Mouse (Mus musculus) erythroblast, adult 5-6 weeks (primary cell): ENCODE results near the gene Tmem192. TPM values are rescaled to one million over a fixed set of nuclear protein-coding genes. Genes with fewer than 3 reads are reported as not detected.

Experiments
- ATAC-seq: replicated peaks from 2 replicates; pipeline ENCODE4 v1.8.0; 2016; ENCODE audit warnings: moderate number of reproducible peaks, mild to moderate bottlenecking, moderate TSS enrichment, inconsistent platforms; ENCODE audit not compliant: poor library complexity, low FRiP score, severe bottlenecking
- total RNA-seq, 2 experiments: library from RNA; stranded (forward) in 1 of 2; stranded (reverse) in 1 of 2; fragments of 150-400 nt in 1 of 2; fragments of 200-764, 138-1000 nt in 1 of 2; gene quantifications; 2 replicates each; pipeline versions ENCODE4 v1.2.3 to v1.2.4; 2015 to 2017; ENCODE audit warnings: low replicate concordance in 2 of 2

Gene Tmem192
- total RNA-seq (2015; ENCODE audit: low replicate concordance) (10.9 and 14.6 TPM in 2 replicates), total RNA-seq (2017; ENCODE audit: low replicate concordance) (0.56 and 1.7 TPM in 2 replicates)

- peak; percentile 100 for ATAC-seq
Observed at GRCm38 (mm10) chr8:64946820-64947697, at the start of gene Tmem192. TSS of gene Tmem192 (plus strand) at chr8:64947185.

- ATAC-seq, result no peak
Observed at GRCm38 (mm10) chr8:64898710-64899109, 48.3 kb upstream of the Tmem192 start.

- no peak for ATAC-seq
Observed at GRCm38 (mm10) chr8:64900645-64901044, 46.3 kb upstream of the Tmem192 start.

GRCm38 (mm10) chr8:64901527-64902156, 45.3 kb upstream of the Tmem192 start:
- ATAC-seq, result no peak

GRCm38 (mm10) chr8:64902191-64902590, 44.8 kb upstream of the Tmem192 start:
- ATAC-seq, result no peak

- ATAC-seq, result no peak
Observed at GRCm38 (mm10) chr8:64903778-64904177, 43.2 kb upstream of the Tmem192 start.

GRCm38 (mm10) chr8:64910026-64910425, 37.0 kb upstream of the Tmem192 start:
- no peak for ATAC-seq

- ATAC-seq, result no peak
Observed at GRCm38 (mm10) chr8:64916793-64917192, 30.2 kb upstream of the Tmem192 start.

- no peak for ATAC-seq
Observed at GRCm38 (mm10) chr8:64923329-64923728, 23.7 kb upstream of the Tmem192 start.

- ATAC-seq, result no peak
Observed at GRCm38 (mm10) chr8:64925762-64926161, 21.2 kb upstream of the Tmem192 start.

- ATAC-seq, result no peak
Observed at GRCm38 (mm10) chr8:64926355-64926754, 20.6 kb upstream of the Tmem192 start.

- no peak for ATAC-seq
Observed at GRCm38 (mm10) chr8:64928938-64929337, 18.0 kb upstream of the Tmem192 start.

- no peak for ATAC-seq
Observed at GRCm38 (mm10) chr8:64934997-64935396, 12.0 kb upstream of the Tmem192 start.

- no peak for ATAC-seq
Observed at GRCm38 (mm10) chr8:64941019-64941418, 6.0 kb upstream of the Tmem192 start.

- peak; percentile 61; the same call in 1 of the 2 replicates for ATAC-seq
Observed at GRCm38 (mm10) chr8:64941495-64941894, 5.5 kb upstream of the Tmem192 start.

- no peak for ATAC-seq
Observed at GRCm38 (mm10) chr8:64942946-64943345, 4.0 kb upstream of the Tmem192 start.

- no peak for ATAC-seq
Observed at GRCm38 (mm10) chr8:64944831-64945230, 2.2 kb upstream of the Tmem192 start.

- ATAC-seq, result no peak
Observed at GRCm38 (mm10) chr8:64945606-64946005, 1.4 kb upstream of the Tmem192 start.

GRCm38 (mm10) chr8:64946441-64946819, 555 bp upstream of the Tmem192 start:
- no peak for ATAC-seq

GRCm38 (mm10) chr8:64947698-64948034, 681 bp downstream of the Tmem192 start:
- ATAC-seq, result no peak

GRCm38 (mm10) chr8:64948371-64948770, 1.4 kb downstream of the Tmem192 start:
- no peak for ATAC-seq
